Mouse (Mus musculus) brain, embryonic 14.5 days (tissue): ENCODE measurements at regions not wholly inside any gene's neighbourhood (a gene's known extent, or its start where the extent isn't known, plus 50 kb on each side); places are given as distances from the start of the nearest gene placed in this dataset.

ENCODE experiments used
- CTCF ChIP-seq: fragments of 200-500 bp; IDR thresholded peaks from 2 replicates; pipeline ENCODE4 v1.5.1; 2012; ENCODE audit warnings: inconsistent platforms, mild to moderate bottlenecking, moderate library complexity, borderline replicate concordance; ENCODE audit not compliant: insufficient read depth, insufficient read length; ENCODE audit errors: extremely low read depth
- POLR2A ChIP-seq: fragments of 200-500 bp; IDR thresholded peaks from 2 replicates; pipeline ENCODE4 v1.6.1; 2012; ENCODE audit warnings: mild to moderate bottlenecking, inconsistent platforms, borderline replicate concordance; ENCODE audit not compliant: poor library complexity, insufficient read depth, insufficient read length, severe bottlenecking; ENCODE audit errors: extremely low read depth

- no peak for TF ChIP-seq CTCF
- TF ChIP-seq POLR2A: no peak
Observed at GRCm38 (mm10) chr4:33570274-33570673, 260.2 kb downstream of the Rngtt start.
